Mouse (Mus musculus) CH12.LX (cell line): Measurements from ENCODE around the gene Slc25a18.

ENCODE experiments used
- CHD1 ChIP-seq: IDR thresholded peaks from 2 replicates; pipeline ENCODE4 v1.6.1; 2012; ENCODE audit warnings: low read depth, low read length, improper control_type of control experiment, inconsistent platforms
- CTCF ChIP-seq, 2 experiments: IDR thresholded peaks in 1 of 2; conservative IDR thresholded peaks in 1 of 2; 2 replicates each; pipeline ENCODE4 v1.5.1; 2011 to 2012; ENCODE audit warnings: low read depth in 2 of 2, low read length in 2 of 2, improper control_type of control experiment in 1 of 2, inconsistent platforms in 1 of 2, mild to moderate bottlenecking in 1 of 2, moderate library complexity in 1 of 2
- E2F4 ChIP-seq: IDR thresholded peaks from 2 replicates; pipeline ENCODE4 v1.6.1; 2011; ENCODE audit warnings: low read depth, low read length, improper control_type of control experiment; ENCODE audit not compliant: insufficient replicate concordance
- EP300 ChIP-seq: IDR thresholded peaks from 2 replicates; pipeline ENCODE4 v1.6.1; 2011; ENCODE audit warnings: low read length, improper control_type of control experiment
- KAT2A ChIP-seq: IDR thresholded peaks from 2 replicates; pipeline ENCODE4 v1.6.1; 2012; ENCODE audit warnings: low read length, improper control_type of control experiment, inconsistent platforms; ENCODE audit not compliant: insufficient replicate concordance
- MEF2A ChIP-seq: IDR thresholded peaks from 2 replicates; pipeline ENCODE4 v1.6.1; 2014; ENCODE audit warnings: low read depth, mild to moderate bottlenecking, inconsistent platforms, low read length, improper control_type of control experiment, borderline replicate concordance
- MXI1 ChIP-seq: IDR thresholded peaks from 2 replicates; pipeline ENCODE4 v1.6.1; 2011; ENCODE audit warnings: mild to moderate bottlenecking, low read depth, low read length, improper control_type of control experiment
- POLR2A ChIP-seq: IDR thresholded peaks from 2 replicates; pipeline ENCODE4 v1.6.1; 2011; ENCODE audit warnings: low read depth, mild to moderate bottlenecking, improper control_type of control experiment, low read length
- POLR2AphosphoS2 ChIP-seq: IDR thresholded peaks from 2 replicates; pipeline ENCODE4 v1.6.1; 2011; ENCODE audit warnings: low read depth, low read length, improper control_type of control experiment

- TF ChIP-seq CTCF (conservative IDR thresholded peaks at IDR 0.05 in 1 of 2, IDR thresholded peaks at IDR 0.05 in 1 of 2; ENCODE audit: low read depth in 2 of 2, low read length in 2 of 2) (peak in 1 of 2 experiments; percentile 24; a peak in 2 of 4 replicates), MEF2A (no peak), E2F4 (no peak), CHD1 (no peak), POLR2A (no peak; the same call in 1 of the 2 replicates), KAT2A (no peak), MXI1 (no peak), POLR2AphosphoS2 (no peak), EP300 (no peak)
Measured at GRCm38 (mm10) chr6:120792947-120793346, 19.6 kb downstream of the Slc25a18 start.
